Mouse (Mus musculus) limb, embryonic 10.5 days (tissue): ENCODE data around the gene Hagh. TPM values are rescaled to one million over a fixed set of nuclear protein-coding genes. Genes with fewer than 3 reads are reported as not detected.

Experiments used
- DNase-seq: peaks from one replicate; pipeline ENCODE4 v3.0.0-alpha.2; 2017; ENCODE audit warnings: low spot score
- H3K27ac ChIP-seq: fragments of 300-500 bp; sonication (generic); 2 replicates; pipeline ENCODE4 v1.5.1; 2016; ENCODE audit warnings: mild to moderate bottlenecking
- H3K27me3 ChIP-seq: fragments of 300-500 bp; sonication (generic); 2 replicates; pipeline ENCODE4 v1.6.1; 2016; ENCODE audit warnings: low read depth, mild to moderate bottlenecking; ENCODE audit not compliant: poor library complexity, severe bottlenecking
- H3K36me3 ChIP-seq: fragments of 300-500 bp; sonication (generic); 2 replicates; pipeline ENCODE4 v1.6.1; 2016; ENCODE audit warnings: mild to moderate bottlenecking, moderate library complexity
- H3K4me1 ChIP-seq: fragments of 300-500 bp; sonication (generic); 2 replicates; pipeline ENCODE4 v1.6.1; 2016
- H3K4me3 ChIP-seq: fragments of 300-500 bp; sonication (generic); 2 replicates; pipeline ENCODE4 v1.5.1; 2016; ENCODE audit warnings: mild to moderate bottlenecking, moderate library complexity
- H3K9me3 ChIP-seq: fragments of 300-500 bp; sonication (generic); replicated peaks from 2 replicates; pipeline ENCODE4 v1.6.1; 2016; ENCODE audit warnings: mild to moderate bottlenecking
- WGBS: fragments of 180-500 bp; shearing (Covaris S2); methylation state at CpG from one replicate; pipeline ENCODE4 v1.1.7; 2016; 5-methylcytosine and 5-hydroxymethylcytosine counted together
- polyA plus RNA-seq: library from polyadenylated mRNA; unstranded; fragments of >200 nt; fragmentation: Nextera tagmentation; extraction: Ambion mirVana; gene quantifications from 2 replicates; pipeline ENCODE4 v1.2.1, GENCODE M21; 2016

Gene Hagh
- polyA plus RNA-seq, 1 experiment from 2014 or later, result 28.0 TPM

GRCm38 (mm10) chr17:24855838-24856464 is 16.0 kb downstream of the Hagh start:
- Histone ChIP-seq H3K27me3 (peaks cover 10% of the 10 kb centered on the region), H3K4me3 (no peak overlapping the region), H3K27ac (no peak overlapping the region), H3K36me3 (peaks cover 25% of the 10 kb centered on the region), H3K9me3 (no peaks in the 10 kb centered on the region), H3K4me1 (peaks cover 5% of the 10 kb centered on the region)
- whole genome bisulfite sequencing, result 80% methylated on average over 3 of the region's 3 CpGs
- no peak for DNase-seq

- peaks cover 30% of the 10 kb centered on the region for H3K36me3 ChIP-seq
- no peak overlapping the region for H3K4me3 ChIP-seq
- no peaks in the 10 kb centered on the region; the same call in 1 of the 2 replicates for H3K4me1 ChIP-seq
- no peak for DNase-seq
- WGBS, result 88% methylated on average over 13 of the region's 13 CpGs
- no peaks in the 10 kb centered on the region for H3K9me3 ChIP-seq
- no peak overlapping the region for H3K27ac ChIP-seq
- H3K27me3 ChIP-seq, result peaks cover 4% of the 10 kb centered on the region
Observed at GRCm38 (mm10) chr17:24856589-24856988, 16.6 kb downstream of the Hagh start.

DNA sequence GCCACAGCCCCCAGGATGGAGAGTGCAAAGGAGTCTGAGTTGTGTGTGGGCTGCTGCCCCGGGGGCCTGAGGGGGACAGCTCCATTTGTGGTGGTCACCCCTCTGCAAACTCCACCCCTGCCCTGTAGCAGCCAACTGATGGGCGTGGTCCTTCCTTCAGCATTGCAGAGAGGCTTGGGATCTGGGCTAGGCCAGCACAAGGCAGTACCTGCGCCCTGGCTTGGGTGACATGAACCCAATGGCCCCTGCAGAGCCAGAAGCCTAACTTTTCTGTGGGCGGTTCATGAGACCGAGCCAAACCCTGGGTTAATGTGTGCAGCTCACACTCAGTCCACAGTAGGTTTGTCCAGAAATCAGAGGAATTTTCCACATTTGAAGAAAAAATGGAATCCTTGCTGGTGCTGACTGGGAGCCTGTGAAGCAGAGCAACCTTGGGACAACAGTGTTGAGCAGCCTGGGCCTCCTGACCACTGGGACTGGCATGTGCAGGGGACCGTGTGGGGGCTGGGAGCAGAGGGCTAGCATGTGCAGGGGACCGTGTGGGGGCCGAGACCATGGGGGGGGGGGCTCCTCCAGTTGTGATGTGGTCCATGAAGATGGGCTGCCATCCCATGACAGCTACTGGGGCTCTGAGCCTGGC is 18.0 kb downstream of the Hagh start:
- H3K4me3 ChIP-seq, result no peak overlapping the region
- no peaks in the 10 kb centered on the region for H3K27me3 ChIP-seq
- H3K9me3 ChIP-seq, result no peaks in the 10 kb centered on the region
- no peak overlapping the region for H3K27ac ChIP-seq
- no peaks in the 10 kb centered on the region for H3K4me1 ChIP-seq
- DNase-seq, result no peak
- 82% methylated on average over 8 of the region's 8 CpGs for WGBS
- peaks cover 37% of the 10 kb centered on the region for H3K36me3 ChIP-seq

GRCm38 (mm10) chr17:24858967-24859366 is 19.0 kb downstream of the Hagh start:
- H3K36me3 ChIP-seq, result peaks cover 34% of the 10 kb centered on the region
- no peaks in the 10 kb centered on the region for H3K4me1 ChIP-seq
- H3K27me3 ChIP-seq, result no peaks in the 10 kb centered on the region
- no peaks in the 10 kb centered on the region for H3K9me3 ChIP-seq
- no peak overlapping the region for H3K27ac ChIP-seq
- 95% methylated on average over 6 of the region's 6 CpGs for WGBS
- DNase-seq, result no peak
- no peak overlapping the region for H3K4me3 ChIP-seq

GRCm38 (mm10) chr17:24860076-24860475 is 20.1 kb downstream of the Hagh start:
- Histone ChIP-seq H3K36me3 (peaks cover 36% of the 10 kb centered on the region), H3K4me1 (no peaks in the 10 kb centered on the region), H3K9me3 (no peaks in the 10 kb centered on the region), H3K27ac (no peak overlapping the region), H3K4me3 (no peak overlapping the region), H3K27me3 (no peaks in the 10 kb centered on the region)
- 92% methylated on average over 8 of the region's 8 CpGs for WGBS
- DNase-seq, result no peak

DNA sequence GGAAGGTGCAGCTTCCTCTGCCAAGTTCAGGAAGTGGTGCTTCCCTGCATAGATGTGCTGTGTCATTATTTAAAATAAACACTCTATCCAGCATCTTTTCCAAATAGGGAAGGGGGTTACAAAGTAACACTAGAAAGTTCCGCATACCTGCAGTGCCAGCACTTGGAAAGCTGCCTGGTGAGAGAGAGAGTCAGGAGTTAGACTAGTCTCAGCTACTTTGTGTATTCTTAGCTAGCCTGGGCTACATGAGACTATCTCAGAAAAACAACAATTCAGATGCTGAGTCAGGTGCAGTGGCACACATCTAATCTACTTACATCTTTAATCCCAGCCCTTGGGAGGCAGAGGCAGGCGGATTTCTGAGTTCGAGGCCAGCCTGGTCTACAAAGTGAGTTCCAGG is 21.8 kb downstream of the Hagh start:
- WGBS, result 98% methylated on average over 3 of the region's 3 CpGs
- no peak overlapping the region for H3K4me3 ChIP-seq
- H3K27ac ChIP-seq, result no peak overlapping the region
- H3K36me3 ChIP-seq, result peaks cover 28% of the 10 kb centered on the region
- no peaks in the 10 kb centered on the region for H3K27me3 ChIP-seq
- H3K4me1 ChIP-seq, result no peaks in the 10 kb centered on the region
- no peak for DNase-seq
- no peaks in the 10 kb centered on the region for H3K9me3 ChIP-seq

- Histone ChIP-seq H3K4me3 (no peak within 1 kb of the TSS), H3K36me3 (peaks cover 21% of the 10 kb centered on the region), H3K9me3 (no peaks in the 10 kb centered on the region), H3K4me1 (no peaks in the 10 kb centered on the region), H3K27me3 (no peaks in the 10 kb centered on the region), H3K27ac (no peak within 1 kb of the TSS)
- no peak for DNase-seq
- WGBS, result 88% methylated on average over 8 of the region's 8 CpGs
Observed at GRCm38 (mm10) chr17:24865776-24866175, 25.8 kb downstream of the Hagh start, which contains the start of gene Igfals. Igfals (plus strand) TSS chr17:24865997.

GRCm38 (mm10) chr17:24867914-24868313 is 28.0 kb downstream of the Hagh start:
- H3K4me1 ChIP-seq, result no peaks in the 10 kb centered on the region
- H3K36me3 ChIP-seq, result 0 out of 2 replicates have a peak, but pooled peaks cover 7% of the 10 kb centered on the region
- WGBS, result 92% methylated on average over 10 of the region's 10 CpGs
- no peak overlapping the region for H3K27ac ChIP-seq
- no peak overlapping the region for H3K4me3 ChIP-seq
- DNase-seq, result no peak
- H3K9me3 ChIP-seq, result no peaks in the 10 kb centered on the region
- no peaks in the 10 kb centered on the region for H3K27me3 ChIP-seq

DNA sequence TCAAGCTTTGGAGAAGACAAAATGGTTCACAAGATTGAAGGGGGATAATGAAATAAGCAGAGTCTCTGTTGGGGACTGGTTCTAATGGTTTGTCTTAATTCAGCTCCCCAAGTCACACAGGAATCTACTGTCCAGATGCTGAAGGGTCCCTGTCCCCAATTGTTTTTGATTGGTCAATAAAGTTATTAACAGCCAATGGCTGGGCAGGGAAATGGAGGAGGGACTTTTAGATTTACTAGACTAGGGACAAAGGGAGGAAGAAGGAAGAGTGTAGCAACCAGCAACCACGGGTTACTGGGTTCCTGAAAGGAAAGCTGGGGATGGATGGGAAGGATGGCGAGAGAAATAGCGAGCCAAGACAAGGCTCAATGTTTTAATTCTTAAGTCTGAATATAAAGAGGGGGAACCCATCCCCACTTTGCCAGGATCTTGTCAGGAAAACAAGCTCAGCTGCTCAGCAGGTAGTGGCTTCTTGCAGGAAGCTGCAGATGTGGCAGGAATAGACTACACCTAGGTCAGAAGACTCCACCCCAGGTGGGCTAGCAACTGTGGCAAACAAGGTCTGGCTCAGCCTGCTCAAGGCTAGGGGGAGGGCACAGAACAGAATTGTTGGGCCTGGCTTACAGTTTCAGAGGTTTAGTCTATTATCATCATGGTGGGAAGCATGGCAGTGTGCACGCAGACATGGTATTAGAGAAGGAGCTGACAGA is 33.9 kb downstream of the Hagh start:
- no peak overlapping the region for H3K4me3 ChIP-seq
- no peak for DNase-seq
- no peaks in the 10 kb centered on the region for H3K9me3 ChIP-seq
- WGBS, result 52% methylated on average over 4 of the region's 4 CpGs
- H3K36me3 ChIP-seq, result no peaks in the 10 kb centered on the region
- H3K27me3 ChIP-seq, result no peaks in the 10 kb centered on the region
- peaks cover 21% of the 10 kb centered on the region for H3K4me1 ChIP-seq
- no peak overlapping the region for H3K27ac ChIP-seq

DNA sequence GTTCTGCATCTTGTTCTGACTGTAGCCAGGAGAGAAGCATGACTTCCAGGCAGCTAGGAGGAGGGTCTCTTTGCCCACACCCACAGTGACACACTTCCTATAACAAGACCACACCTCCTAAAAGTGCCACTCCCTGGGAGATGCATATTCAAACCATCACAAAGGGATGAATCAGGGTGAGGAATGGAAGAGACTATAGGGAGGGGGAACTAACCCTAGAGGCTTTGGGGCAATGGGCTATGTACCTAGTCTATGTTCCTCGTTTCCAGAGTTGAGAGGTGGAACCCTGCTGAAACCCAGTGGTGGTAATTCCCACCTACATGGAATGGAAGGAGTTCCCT is 34.4 kb downstream of the Hagh start:
- 58% methylated on average over 1 of the region's 1 CpGs for WGBS
- no peak for DNase-seq
- H3K4me1 ChIP-seq, result peaks cover 21% of the 10 kb centered on the region
- H3K27ac ChIP-seq, result no peak overlapping the region
- no peaks in the 10 kb centered on the region for H3K36me3 ChIP-seq
- H3K27me3 ChIP-seq, result no peaks in the 10 kb centered on the region
- no peak overlapping the region for H3K4me3 ChIP-seq
- H3K9me3 ChIP-seq, result no peaks in the 10 kb centered on the region

DNA sequence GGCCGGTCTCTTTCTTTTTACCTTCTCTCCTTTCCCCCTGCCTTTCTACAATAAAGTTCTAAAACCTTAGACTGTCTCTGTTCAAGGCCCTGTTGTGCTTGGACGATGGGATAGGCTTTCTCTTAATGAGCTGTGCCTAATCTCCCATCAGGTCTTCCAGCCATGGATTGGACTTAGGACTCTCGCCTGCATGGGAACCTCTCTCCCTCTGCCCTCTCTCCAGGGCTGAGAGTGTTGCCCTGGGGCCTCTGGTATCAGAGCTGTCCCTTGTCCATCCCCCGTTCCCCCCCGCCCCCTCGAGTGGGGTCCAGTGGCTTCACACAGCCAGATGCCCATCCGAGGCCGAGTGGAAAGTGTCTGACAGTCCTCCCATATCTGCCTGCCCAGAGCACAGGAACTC is 35.0 kb downstream of the Hagh start:
- no peak for DNase-seq
- Histone ChIP-seq H3K36me3 (no peaks in the 10 kb centered on the region), H3K9me3 (no peaks in the 10 kb centered on the region), H3K27me3 (no peaks in the 10 kb centered on the region), H3K4me3 (no peak overlapping the region), H3K27ac (no peak overlapping the region), H3K4me1 (peaks cover 21% of the 10 kb centered on the region)
- WGBS, result 86% methylated on average over 8 of the region's 8 CpGs

DNA sequence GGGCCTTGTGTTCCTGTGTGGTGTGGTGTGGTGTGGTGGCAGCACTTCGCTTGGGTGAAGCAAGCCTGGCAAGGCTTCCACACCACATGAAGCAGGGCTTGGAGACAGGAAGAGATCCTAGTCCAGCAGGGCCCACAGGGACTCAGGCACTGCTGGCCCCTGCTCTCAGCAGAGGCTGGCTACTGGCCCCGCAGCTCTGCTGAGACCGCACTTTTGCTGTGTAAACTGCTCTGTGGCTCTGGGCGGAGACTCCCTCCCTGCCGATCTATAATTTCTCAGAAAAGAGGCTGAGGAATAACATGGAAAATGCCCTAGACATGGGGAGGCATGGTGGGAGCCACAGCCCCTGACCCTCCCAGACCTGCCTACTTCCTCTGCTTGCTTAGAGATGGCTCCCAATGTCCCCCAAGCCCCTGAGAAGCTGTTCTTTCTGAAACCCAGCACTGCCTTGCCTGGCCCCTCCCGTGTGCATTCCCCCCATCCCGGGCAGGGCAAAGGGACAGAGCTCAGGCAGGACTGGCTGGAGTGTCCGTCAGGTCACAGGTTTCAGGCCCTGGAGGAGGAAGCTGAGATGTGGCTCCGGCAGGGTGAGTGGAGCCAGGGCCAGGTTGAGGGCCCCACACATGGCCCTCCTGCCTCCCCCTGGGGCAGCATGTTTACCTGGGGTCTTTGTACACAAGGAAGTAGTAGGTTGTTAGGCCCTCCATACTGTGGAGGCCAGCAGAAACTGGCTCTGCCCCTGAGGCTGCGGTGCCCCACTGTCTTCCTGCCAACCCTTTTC is 37.6 kb downstream of the Hagh start:
- H3K4me3 ChIP-seq, result peak overlapping the region; percentile 4; the same call in 1 of the 2 replicates
- 61% methylated on average over 10 of the region's 10 CpGs for WGBS
- H3K27me3 ChIP-seq, result no peaks in the 10 kb centered on the region
- no peak for DNase-seq
- no peaks in the 10 kb centered on the region for H3K9me3 ChIP-seq
- peaks cover 3% of the 10 kb centered on the region for H3K36me3 ChIP-seq
- peak overlapping the region; percentile 75 for H3K27ac ChIP-seq
- peaks cover 21% of the 10 kb centered on the region for H3K4me1 ChIP-seq

- Histone ChIP-seq H3K36me3 (peaks cover 8% of the 10 kb centered on the region), H3K4me1 (peaks cover 21% of the 10 kb centered on the region), H3K4me3 (peak overlapping the region; percentile 4; the same call in 1 of the 2 replicates), H3K27me3 (no peaks in the 10 kb centered on the region), H3K27ac (peak overlapping the region; percentile 75), H3K9me3 (no peaks in the 10 kb centered on the region)
- WGBS, result 37% methylated on average over 5 of the region's 5 CpGs
- no peak for DNase-seq
Observed at GRCm38 (mm10) chr17:24878117-24878397, 38.1 kb downstream of the Hagh start.
